Mouse (Mus musculus) neural tube, embryonic 12.5 days (tissue): ENCODE data around the gene Gm20532. TPM values are rescaled to one million over a fixed set of nuclear protein-coding genes. Genes with fewer than 3 reads are reported as not detected.

ENCODE experiments used
- ATAC-seq: fragments of 200-750 bp; cut with Nextera tagmentation; 2 replicates; pipeline ENCODE4 v1.8.0; 2017; ENCODE audit warnings: low read depth, mild to moderate bottlenecking, moderate TSS enrichment, moderate library complexity; ENCODE audit not compliant: low FRiP score
- H3K27ac ChIP-seq: fragments of 300-500 bp; sonication (generic); 2 replicates; pipeline ENCODE4 v1.5.1; 2016
- H3K27me3 ChIP-seq: fragments of 300-500 bp; sonication (generic); replicated peaks from 2 replicates; pipeline ENCODE4 v1.6.1; 2016; ENCODE audit warnings: mild to moderate bottlenecking
- H3K36me3 ChIP-seq: fragments of 300-500 bp; sonication (generic); 2 replicates; pipeline ENCODE4 v1.6.1; 2016; ENCODE audit warnings: mild to moderate bottlenecking
- H3K4me1 ChIP-seq: fragments of 300-500 bp; sonication (generic); 2 replicates; pipeline ENCODE4 v1.6.1; 2016
- H3K4me2 ChIP-seq: fragments of 300-500 bp; sonication (generic); replicated peaks from 2 replicates; pipeline ENCODE4 v1.6.1; 2016; ENCODE audit warnings: mild to moderate bottlenecking
- H3K4me3 ChIP-seq: fragments of 300-500 bp; sonication (generic); 2 replicates; pipeline ENCODE4 v1.5.1; 2016
- H3K9ac ChIP-seq: fragments of 300-500 bp; sonication (generic); 2 replicates; pipeline ENCODE4 v1.6.1; 2016; ENCODE audit warnings: mild to moderate bottlenecking
- H3K9me3 ChIP-seq: fragments of 300-500 bp; sonication (generic); 2 replicates; pipeline ENCODE4 v1.6.1; 2016; ENCODE audit warnings: mild to moderate bottlenecking
- WGBS: fragments of 180-500 bp; shearing (Covaris S2); methylation state at CpG from one replicate; pipeline ENCODE4 v1.1.7; 2016; 5-methylcytosine and 5-hydroxymethylcytosine counted together
- polyA plus RNA-seq: library from polyadenylated mRNA; unstranded; fragments of >200 nt; fragmentation: Nextera tagmentation; extraction: Ambion mirVana; gene quantifications from 2 replicates; pipeline ENCODE4 v1.2.1, GENCODE M21; 2016

Gene Gm20532
- polyA plus RNA-seq, 1 experiment from 2014 or later, result not detected

DNA sequence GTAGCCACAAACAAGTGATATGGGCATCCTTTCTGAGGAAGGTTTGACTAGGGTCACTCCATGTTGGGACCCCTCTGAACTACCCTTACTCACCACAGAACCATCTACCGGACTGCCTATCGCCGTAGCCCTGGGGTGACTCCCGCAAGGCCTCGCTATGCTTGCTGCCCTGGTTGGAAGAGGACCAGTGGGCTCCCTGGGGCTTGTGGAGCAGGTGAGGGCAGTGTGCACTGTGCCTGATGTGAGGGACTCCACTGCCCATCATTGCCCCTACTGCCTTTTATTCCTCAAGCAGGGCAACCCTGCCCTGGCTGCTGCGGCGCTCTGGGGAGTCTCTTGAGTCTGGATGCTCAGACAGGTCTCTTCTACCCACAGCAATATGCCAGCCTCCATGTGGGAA, 3.8 kb downstream of the Gm20532 start:
- H3K9ac ChIP-seq, result no peak overlapping the region

GRCm38 (mm10) chr2:26590962-26591361, 4.5 kb downstream of the Gm20532 start:
- ATAC-seq, result no peak
- Histone ChIP-seq H3K27me3 (no peaks in the 10 kb centered on the region), H3K36me3 (no peaks in the 10 kb centered on the region), H3K9me3 (no peaks in the 10 kb centered on the region), H3K4me3 (no peak overlapping the region), H3K9ac (no peak overlapping the region), H3K27ac (no peak overlapping the region), H3K4me2 (no peak overlapping the region), H3K4me1 (peaks cover 9% of the 10 kb centered on the region)
- 94% methylated on average over 7 of the region's 7 CpGs for WGBS

More for the DNA sequence above, 3.8 kb downstream of the Gm20532 start:
- Histone ChIP-seq H3K4me3 (no peak overlapping the region), H3K4me1 (peaks cover 9% of the 10 kb centered on the region), H3K27ac (no peak overlapping the region), H3K9me3 (no peaks in the 10 kb centered on the region), H3K27me3 (no peaks in the 10 kb centered on the region), H3K36me3 (no peaks in the 10 kb centered on the region), H3K4me2 (no peak overlapping the region)
- 94% methylated on average over 7 of the region's 7 CpGs for WGBS
- no peak for ATAC-seq

DNA sequence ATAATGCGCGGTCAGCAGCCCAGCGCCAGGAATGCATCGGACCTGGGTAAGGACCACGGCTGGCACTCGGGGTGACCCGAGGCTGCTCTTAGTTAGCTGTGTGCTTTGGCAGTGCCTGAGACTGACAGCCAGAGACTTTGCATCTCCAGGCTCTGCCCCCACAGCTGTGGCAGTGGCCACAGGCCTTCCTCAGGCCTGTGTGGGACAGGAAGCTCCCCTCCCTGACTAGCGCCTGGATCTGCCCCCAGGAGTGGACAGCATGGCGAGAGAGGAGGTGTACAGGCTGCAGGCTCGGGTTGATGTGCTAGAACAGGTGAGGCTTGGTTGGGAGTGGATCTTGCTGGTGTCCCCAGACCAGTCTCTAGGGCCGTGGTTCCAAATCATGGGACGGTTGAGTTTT, 5.0 kb downstream of the Gm20532 start:
- WGBS, result 84% methylated on average over 12 of the region's 12 CpGs
- Histone ChIP-seq H3K4me1 (peaks cover 6% of the 10 kb centered on the region), H3K27ac (no peak overlapping the region), H3K4me3 (no peak overlapping the region), H3K9me3 (no peaks in the 10 kb centered on the region), H3K36me3 (no peaks in the 10 kb centered on the region), H3K27me3 (no peaks in the 10 kb centered on the region), H3K4me2 (no peak overlapping the region), H3K9ac (no peak overlapping the region)
- ATAC-seq, result no peak

GRCm38 (mm10) chr2:26593211-26594021, 7.0 kb downstream of the Gm20532 start:
- Histone ChIP-seq H3K36me3 (no peaks in the 10 kb centered on the region), H3K4me1 (no peaks in the 10 kb centered on the region), H3K9ac (no peak overlapping the region), H3K9me3 (no peaks in the 10 kb centered on the region), H3K27ac (no peak overlapping the region), H3K4me2 (no peak overlapping the region), H3K4me3 (no peak overlapping the region), H3K27me3 (no peaks in the 10 kb centered on the region)
- whole genome bisulfite sequencing, result 52% methylated on average over 9 of the region's 9 CpGs
- ATAC-seq, result no peak

DNA sequence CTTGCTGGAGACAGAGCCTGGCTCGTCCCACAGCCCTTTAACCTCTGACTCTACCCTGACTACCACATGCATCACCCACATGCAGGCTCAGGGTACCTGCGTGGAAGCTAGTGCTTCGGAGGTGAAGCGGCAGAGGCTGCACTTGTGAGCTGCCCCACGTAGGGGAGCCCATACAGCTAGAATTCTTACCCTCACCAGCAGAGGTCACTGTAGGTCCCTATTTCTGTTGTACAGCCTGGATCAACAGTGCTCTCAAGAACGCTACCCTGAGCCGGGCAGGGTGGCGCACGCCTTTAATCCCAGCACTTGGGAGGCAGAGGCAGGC, 7.5 kb downstream of the Gm20532 start:
- 59% methylated on average over 9 of the region's 9 CpGs for WGBS
- H3K9me3 ChIP-seq, result no peaks in the 10 kb centered on the region
- H3K9ac ChIP-seq, result no peak overlapping the region
- no peak for ATAC-seq
- H3K27me3 ChIP-seq, result no peaks in the 10 kb centered on the region
- H3K4me3 ChIP-seq, result no peak overlapping the region
- no peak overlapping the region for H3K4me2 ChIP-seq
- H3K4me1 ChIP-seq, result no peaks in the 10 kb centered on the region
- no peak overlapping the region for H3K27ac ChIP-seq
- no peaks in the 10 kb centered on the region for H3K36me3 ChIP-seq

- Histone ChIP-seq H3K4me2 (no peak overlapping the region), H3K27ac (no peak overlapping the region), H3K27me3 (no peaks in the 10 kb centered on the region), H3K9me3 (no peaks in the 10 kb centered on the region), H3K4me1 (no peaks in the 10 kb centered on the region), H3K36me3 (no peaks in the 10 kb centered on the region), H3K4me3 (no peak overlapping the region), H3K9ac (no peak overlapping the region)
- WGBS, result 85% methylated on average over 7 of the region's 7 CpGs
- ATAC-seq, result no peak
These were observed 8.1 kb downstream of the Gm20532 start for GRCm38 (mm10) chr2:26594461-26594933.

GRCm38 (mm10) chr2:26594934-26595724, 8.7 kb downstream of the Gm20532 start:
- H3K4me3 ChIP-seq, result no peak overlapping the region
- no peaks in the 10 kb centered on the region for H3K36me3 ChIP-seq
- no peaks in the 10 kb centered on the region for H3K4me1 ChIP-seq
- no peak for ATAC-seq
- H3K27me3 ChIP-seq, result no peaks in the 10 kb centered on the region
- 76% methylated on average over 6 of the region's 6 CpGs for WGBS
- no peak overlapping the region for H3K27ac ChIP-seq
- no peak overlapping the region for H3K4me2 ChIP-seq
- no peak overlapping the region for H3K9ac ChIP-seq
- H3K9me3 ChIP-seq, result no peaks in the 10 kb centered on the region

- Histone ChIP-seq H3K27ac (no peak overlapping the region), H3K4me2 (no peak overlapping the region), H3K27me3 (no peaks in the 10 kb centered on the region), H3K4me1 (no peaks in the 10 kb centered on the region), H3K36me3 (no peaks in the 10 kb centered on the region), H3K9me3 (no peaks in the 10 kb centered on the region), H3K9ac (no peak overlapping the region), H3K4me3 (no peak overlapping the region)
- ATAC-seq, result no peak
- 87% methylated on average over 11 of the region's 11 CpGs for WGBS
These were observed 9.4 kb downstream of the Gm20532 start for GRCm38 (mm10) chr2:26595725-26596435.

GRCm38 (mm10) chr2:26596898-26597297, 10.5 kb downstream of the Gm20532 start:
- WGBS, result 92% methylated on average over 3 of the region's 3 CpGs
- ATAC-seq, result no peak
- Histone ChIP-seq H3K27ac (no peak overlapping the region), H3K4me2 (no peak overlapping the region), H3K36me3 (no peaks in the 10 kb centered on the region), H3K4me1 (no peaks in the 10 kb centered on the region), H3K9me3 (no peaks in the 10 kb centered on the region), H3K9ac (no peak overlapping the region), H3K4me3 (no peak overlapping the region), H3K27me3 (no peaks in the 10 kb centered on the region)

- WGBS, result 92% methylated on average over 2 of the region's 2 CpGs
- H3K4me1 ChIP-seq, result no peaks in the 10 kb centered on the region
- H3K9me3 ChIP-seq, result no peaks in the 10 kb centered on the region
- peaks cover 4% of the 10 kb centered on the region for H3K27me3 ChIP-seq
- H3K36me3 ChIP-seq, result no peaks in the 10 kb centered on the region
- H3K9ac ChIP-seq, result no peak overlapping the region
- no peak overlapping the region for H3K27ac ChIP-seq
- H3K4me3 ChIP-seq, result no peak overlapping the region
- no peak overlapping the region for H3K4me2 ChIP-seq
- ATAC-seq, result no peak
These were observed 11.4 kb downstream of the Gm20532 start for GRCm38 (mm10) chr2:26597810-26598209.

GRCm38 (mm10) chr2:26598462-26598861, 12.0 kb downstream of the Gm20532 start:
- Histone ChIP-seq H3K36me3 (no peaks in the 10 kb centered on the region), H3K9ac (no peak overlapping the region), H3K4me3 (no peak overlapping the region), H3K27me3 (peaks cover 11% of the 10 kb centered on the region), H3K4me1 (peaks cover under 1% of the 10 kb centered on the region; the same call in 1 of the 2 replicates), H3K27ac (no peak overlapping the region), H3K4me2 (no peak overlapping the region), H3K9me3 (no peaks in the 10 kb centered on the region)
- 84% methylated on average over 3 of the region's 3 CpGs for WGBS
- ATAC-seq, result no peak

- H3K27ac ChIP-seq, result no peak overlapping the region
- no peaks in the 10 kb centered on the region for H3K36me3 ChIP-seq
- H3K4me3 ChIP-seq, result no peak overlapping the region
- no peak for ATAC-seq
- no peak overlapping the region for H3K4me2 ChIP-seq
- WGBS, result 92% methylated on average over 4 of the region's 4 CpGs
- no peak overlapping the region for H3K9ac ChIP-seq
- H3K4me1 ChIP-seq, result peaks cover 13% of the 10 kb centered on the region
- peaks cover 26% of the 10 kb centered on the region for H3K27me3 ChIP-seq
- no peaks in the 10 kb centered on the region for H3K9me3 ChIP-seq
These were observed 13.5 kb downstream of the Gm20532 start for GRCm38 (mm10) chr2:26599965-26600364.
